Mouse (Mus musculus) kidney, adult 2 months (tissue): ENCODE measurements around the gene Mrps23. TPM values are rescaled to one million over a fixed set of nuclear protein-coding genes. Genes with fewer than 3 reads are reported as not detected.

ENCODE experiments used
- DNase-seq: peaks from one replicate; pipeline ENCODE4 v3.0.0; 2021
- H3K27ac ChIP-seq: fragments of 200-500 bp; 2 replicates; pipeline ENCODE4 v1.5.1; 2012; ENCODE audit warnings: low read depth, low read length, control low read depth, inconsistent platforms; ENCODE audit not compliant: insufficient read depth
- H3K27me3 ChIP-seq: fragments of 200-500 bp; replicated peaks from 2 replicates; pipeline ENCODE4 v1.6.1; 2012; ENCODE audit warnings: mild to moderate bottlenecking, moderate library complexity, low read length, inconsistent platforms; ENCODE audit not compliant: control insufficient read depth, insufficient read depth
- H3K36me3 ChIP-seq: fragments of 200-500 bp; 2 replicates; pipeline ENCODE4 v1.6.1; 2012; ENCODE audit warnings: mild to moderate bottlenecking, moderate library complexity, low read length, inconsistent platforms; ENCODE audit not compliant: control insufficient read depth, insufficient read depth
- H3K4me1 ChIP-seq: fragments of 200-500 bp; 2 replicates; pipeline ENCODE4 v1.6.1; 2011; ENCODE audit warnings: low read length; ENCODE audit not compliant: control insufficient read depth, insufficient read depth
- H3K4me3 ChIP-seq: fragments of 200-500 bp; 2 replicates; pipeline ENCODE4 v1.5.1; 2011; ENCODE audit warnings: mild to moderate bottlenecking, low read depth, low read length, control low read depth; ENCODE audit not compliant: insufficient read depth
- CTCF ChIP-seq: fragments of 200-500 bp; conservative IDR thresholded peaks from 2 replicates; pipeline ENCODE4 v1.5.1; 2011; ENCODE audit warnings: low read depth, mild to moderate bottlenecking, control low read depth, low read length, moderate library complexity, mixed read lengths; ENCODE audit not compliant: insufficient read depth, insufficient read length
- POLR2A ChIP-seq: fragments of 200-500 bp; IDR thresholded peaks from one replicate; pipeline ENCODE4 v1.6.1; 2011; ENCODE audit warnings: low read depth, low read length, control low read depth
- WGBS: fragments of 180-500 bp; shearing (Covaris S2); methylation state at CpG from one replicate; pipeline ENCODE4 v1.1.7; 2018; 5-methylcytosine and 5-hydroxymethylcytosine counted together
- polyA plus RNA-seq: library from polyadenylated mRNA; depleted of rRNA; stranded (reverse); fragments of >200 nt; gene quantifications from 2 replicates; pipeline ENCODE4 v1.2.3, GENCODE M21; 2012

Mrps23 gene
- polyA plus RNA-seq, 1 experiment: 61.6 TPM

DNA sequence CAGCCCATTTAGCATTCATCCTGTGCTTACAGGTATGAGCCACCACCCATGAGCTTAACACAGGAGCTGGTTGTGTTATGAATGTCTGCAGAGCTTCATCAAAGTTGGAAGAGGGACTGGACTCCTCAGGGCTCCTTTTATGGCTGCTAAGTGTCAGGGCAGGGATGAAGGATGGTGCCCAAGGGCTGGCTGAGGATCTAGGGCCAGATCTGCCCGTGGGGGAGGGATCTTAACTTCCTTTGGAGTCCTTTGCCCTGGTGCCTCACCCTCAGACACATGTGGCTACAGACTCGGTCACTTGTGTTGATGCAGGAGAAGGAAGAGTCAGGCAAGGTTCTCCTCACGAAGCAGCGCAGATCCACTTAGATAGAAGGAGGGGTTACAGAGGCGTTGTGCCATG, 43.9 kb upstream of the Mrps23 start:
- DNase-seq: no peak
- 68% methylated on average over 5 of the region's 5 CpGs for WGBS
- no peak for TF ChIP-seq CTCF
- no peak for TF ChIP-seq POLR2A
- H3K36me3 ChIP-seq: no peaks in the 10 kb centered on the region
- peaks cover 49% of the 10 kb centered on the region for H3K4me1 ChIP-seq
- peak overlapping the region; percentile 83 for H3K27ac ChIP-seq
- no peaks in the 10 kb centered on the region for H3K27me3 ChIP-seq
- H3K4me3 ChIP-seq: no peak overlapping the region

GRCm38 (mm10) chr11:88161051-88161581, 43.1 kb upstream of the Mrps23 start:
- WGBS: 1% methylated on average over 26 of the region's 33 CpGs
- H3K4me3 ChIP-seq: peak overlapping the region; percentile 24
- no peak for TF ChIP-seq CTCF
- no peak for TF ChIP-seq POLR2A
- peak overlapping the region; percentile 77 for H3K27ac ChIP-seq
- DNase-seq: peak; percentile 87
- peaks cover 50% of the 10 kb centered on the region for H3K4me1 ChIP-seq
- H3K36me3 ChIP-seq: no peaks in the 10 kb centered on the region
- no peaks in the 10 kb centered on the region for H3K27me3 ChIP-seq

- Histone ChIP-seq H3K4me3 (peak overlapping the region; percentile 13), H3K4me1 (peaks cover 47% of the 10 kb centered on the region), H3K27ac (peak overlapping the region; percentile 82), H3K27me3 (no peaks in the 10 kb centered on the region), H3K36me3 (no peaks in the 10 kb centered on the region)
- 0% methylated on average over 14 of the region's 15 CpGs for WGBS
- peak; percentile 95 for DNase-seq
- TF ChIP-seq POLR2A (no peak), CTCF (peak; percentile 94)
These were observed 42.4 kb upstream of the Mrps23 start for GRCm38 (mm10) chr11:88161651-88162362.

DNA sequence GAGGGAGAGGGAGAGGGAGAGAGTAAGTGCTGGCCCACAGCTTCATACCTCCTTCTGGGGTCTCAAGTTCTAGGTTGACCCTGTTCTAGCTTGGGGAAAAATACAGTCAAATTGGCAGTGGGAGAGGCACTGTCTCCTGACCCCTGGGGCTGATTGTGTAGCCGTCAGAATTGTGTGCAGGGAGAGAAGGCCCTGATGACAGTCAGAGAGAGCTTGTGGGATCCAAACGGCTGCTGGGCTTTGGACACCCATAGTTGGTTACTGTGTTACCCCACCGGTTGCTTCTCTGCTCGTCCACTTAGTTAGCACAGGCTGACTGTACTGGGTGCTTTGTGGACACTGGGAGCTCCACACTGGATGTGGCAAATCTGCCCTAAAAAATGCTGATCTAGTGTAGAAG, 41.4 kb upstream of the Mrps23 start:
- DNase-seq: no peak
- TF ChIP-seq POLR2A (no peak), CTCF (no peak)
- Histone ChIP-seq H3K4me3 (no peak overlapping the region), H3K36me3 (no peaks in the 10 kb centered on the region), H3K4me1 (peaks cover 44% of the 10 kb centered on the region), H3K27me3 (no peaks in the 10 kb centered on the region), H3K27ac (peak overlapping the region; percentile 61)
- 48% methylated on average over 4 of the region's 4 CpGs for WGBS

DNA sequence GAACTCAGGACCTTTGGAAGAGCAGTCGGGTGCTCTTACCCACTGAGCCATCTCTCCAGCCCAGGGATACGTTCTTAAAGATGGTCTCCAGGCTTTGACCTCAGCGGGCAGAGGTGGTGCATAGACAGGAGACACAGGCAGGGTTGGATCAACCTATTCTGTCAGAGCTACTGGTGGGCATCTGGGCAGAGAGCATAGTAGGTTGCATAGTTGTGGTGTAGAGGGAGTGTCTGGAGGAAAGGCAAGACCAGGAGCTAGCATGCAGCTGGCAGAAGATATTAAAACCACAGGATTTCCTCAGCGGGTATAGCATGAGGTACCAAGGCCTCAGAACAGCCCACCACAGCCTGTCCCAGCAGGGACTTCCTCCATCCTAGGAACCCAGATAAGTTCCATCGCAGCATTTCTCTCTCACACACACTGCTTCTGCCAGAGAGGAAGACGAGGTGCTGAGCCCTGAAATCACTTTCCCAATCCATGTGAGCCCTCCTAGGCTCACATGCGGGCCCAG, 39.9 kb upstream of the Mrps23 start:
- TF ChIP-seq POLR2A: no peak
- TF ChIP-seq CTCF: no peak
- DNase-seq: no peak
- Histone ChIP-seq H3K4me1 (peaks cover 37% of the 10 kb centered on the region), H3K4me3 (no peak overlapping the region), H3K27me3 (no peaks in the 10 kb centered on the region), H3K27ac (peak overlapping the region; percentile 91), H3K36me3 (no peaks in the 10 kb centered on the region)
- 58% methylated on average over 7 of the region's 7 CpGs for WGBS

DNA sequence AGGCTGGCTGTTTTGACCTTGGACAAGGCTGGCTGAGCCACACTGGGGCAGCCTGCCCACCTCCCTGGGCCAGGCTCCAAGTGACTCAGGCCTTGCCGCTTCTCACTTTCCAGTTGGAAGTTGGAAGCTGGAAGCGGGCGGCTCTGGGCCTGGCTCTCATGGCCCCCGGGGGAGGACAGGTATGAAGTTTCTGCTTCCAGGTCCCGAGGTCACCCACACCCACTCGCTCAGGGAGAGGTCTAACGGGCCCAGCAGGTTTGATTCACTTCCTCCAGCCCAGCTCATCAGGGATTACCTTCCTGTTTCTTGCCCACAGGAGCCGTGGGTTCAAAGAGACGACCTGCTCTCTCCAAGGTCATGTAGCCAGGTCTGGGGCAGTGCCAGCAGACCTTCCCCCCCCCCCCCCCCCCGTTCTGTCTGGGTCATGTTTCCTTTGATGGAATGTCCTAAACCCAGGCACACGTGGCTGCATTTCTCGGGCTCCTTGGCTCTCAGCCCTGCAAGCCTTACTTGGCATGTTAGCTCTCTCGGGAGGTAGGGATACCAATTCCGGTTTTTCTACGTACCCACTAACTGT, 39.3 kb upstream of the Mrps23 start:
- Histone ChIP-seq H3K4me1 (peaks cover 32% of the 10 kb centered on the region), H3K36me3 (no peaks in the 10 kb centered on the region), H3K27ac (peak overlapping the region; percentile 94), H3K4me3 (no peak overlapping the region; the same call in 1 of the 2 replicates), H3K27me3 (no peaks in the 10 kb centered on the region)
- TF ChIP-seq POLR2A (no peak), CTCF (no peak)
- DNase-seq: peak; percentile 93
- 2% methylated on average over 15 of the region's 15 CpGs for WGBS
